In the genomic region with DNA sequence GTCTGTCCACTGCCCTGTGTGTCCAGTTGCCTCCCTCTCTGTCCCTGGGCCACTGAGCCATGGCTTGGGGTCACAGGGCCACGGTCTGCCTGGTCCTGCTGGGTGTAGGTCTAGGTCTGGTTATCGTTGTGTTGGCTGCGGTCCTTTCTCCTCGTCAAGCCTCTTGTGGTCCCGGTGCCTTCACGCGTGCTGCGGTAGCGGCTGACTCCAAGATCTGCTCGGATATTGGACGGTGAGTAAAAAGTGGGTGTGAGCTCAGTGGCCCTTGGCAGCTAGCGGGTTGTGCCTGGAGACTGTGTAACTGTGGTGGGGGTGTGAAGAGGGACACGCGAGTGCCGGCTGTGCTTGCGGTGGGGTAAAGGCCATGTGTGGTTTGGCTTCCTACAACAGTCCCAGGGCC, we compare ENCODE assay signal across 9 mouse cellular contexts. TPM values are rescaled to one million over a fixed set of nuclear protein-coding genes. Genes with fewer than 3 reads are reported as not detected.
A peak's percentile ranks its signal among the peaks of the same experiment; 100 is the strongest.
DNase-seq lines count a peak whose midpoint lies in the region; ATAC-seq and TF ChIP-seq lines count a peak whose summit lies in the region.
"Had no signal": no experiment of that assay in that cellular context is flagged by ENCODE, and none has a peak within 500 bp of the region (broad histone marks: within the 10 kb centered on the region; RNA-seq: fewer than 3 reads in every experiment).

No protein-coding gene starts in this region.

- no peak for DNase-seq in hindbrain, embryonic 11.5 days (ENCODE audit: low spot score)
- no peak for DNase-seq in hindbrain, embryonic 10.5 days (ENCODE audit: low spot score)
- peak; percentile 24 for DNase-seq in induced T-regulatory cell, adult 2 months (ENCODE audit: low read depth)
- DNase-seq in lung, adult 2 months = peak; percentile 26
- DNase-seq in thymus, postnatal 25 days = peak; percentile 42
- DNase-seq in frontal cortex, postnatal 14 days (ENCODE audit: low spot score in 2 of 2) = no peak
- no peak for DNase-seq in cerebellum, postnatal 36 days

- 83% methylated on average over 16 of the region's 16 CpGs for WGBS in hindbrain, embryonic 11.5 days
- WGBS in hindbrain, embryonic 10.5 days = 87% methylated on average over 16 of the region's 16 CpGs
- WGBS in embryonic facial prominence, embryonic 12.5 days = 70% methylated on average over 16 of the region's 16 CpGs
- 40% methylated on average over 16 of the region's 16 CpGs for WGBS in lung, adult 2 months

- no peaks in the 10 kb centered on the region for H3K36me3 ChIP-seq in hindbrain, embryonic 11.5 days (ENCODE audit: control insufficient read depth, insufficient read depth, low read length)
- H3K36me3 ChIP-seq in hindbrain, embryonic 10.5 days = no peaks in the 10 kb centered on the region
- H3K36me3 ChIP-seq in embryonic facial prominence, embryonic 12.5 days = no peaks in the 10 kb centered on the region
- H3K36me3 ChIP-seq: G1E had no signal

- H3K27ac ChIP-seq in hindbrain, embryonic 11.5 days (ENCODE audit: low read depth, low read length) = peak overlapping the region; percentile 3; the same call in 1 of the 2 replicates
- no peak overlapping the region for H3K27ac ChIP-seq in hindbrain, embryonic 10.5 days
- H3K27ac ChIP-seq in embryonic facial prominence, embryonic 12.5 days = peak overlapping the region; percentile 46; the same call in 1 of the 2 replicates

- TF ChIP-seq POLR2A in lung, adult 2 months (IDR thresholded peaks at IDR 0.05; ENCODE audit: borderline replicate concordance, extremely low read depth, low read depth, low read length) = no peak

- no peak overlapping the region for H3K4me3 ChIP-seq in hindbrain, embryonic 11.5 days (ENCODE audit: low read depth, low read length)
- no peak overlapping the region for H3K4me3 ChIP-seq in hindbrain, embryonic 10.5 days
- H3K4me3 ChIP-seq in embryonic facial prominence, embryonic 12.5 days = no peak overlapping the region
- peak overlapping the region; percentile 45 for H3K4me3 ChIP-seq in lung, adult 2 months (replicated peaks; ENCODE audit: extremely low read depth, low read depth, low read length)

- H3K4me1 ChIP-seq in hindbrain, embryonic 11.5 days (replicated peaks; ENCODE audit: control insufficient read depth, insufficient read depth, low read length) = 0 out of 2 replicates have a peak, but pooled peaks cover 2% of the 10 kb centered on the region
- peaks cover 25% of the 10 kb centered on the region for H3K4me1 ChIP-seq in hindbrain, embryonic 10.5 days (replicated peaks)
- H3K4me1 ChIP-seq in embryonic facial prominence, embryonic 12.5 days = peaks cover 8% of the 10 kb centered on the region
- H3K4me1 ChIP-seq in lung, adult 2 months (ENCODE audit: control insufficient read depth, insufficient read depth, low read length) = peaks cover 30% of the 10 kb centered on the region

- H3K4me2 ChIP-seq in hindbrain, embryonic 11.5 days (replicated peaks; ENCODE audit: low read depth, low read length) = no peak overlapping the region
- no peak overlapping the region; the same call in 1 of the 2 replicates for H3K4me2 ChIP-seq in embryonic facial prominence, embryonic 12.5 days (replicated peaks)

- peaks cover 4% of the 10 kb centered on the region for H3K27me3 ChIP-seq in hindbrain, embryonic 11.5 days (ENCODE audit: control insufficient read depth, insufficient read depth, low read length)
- peaks cover 13% of the 10 kb centered on the region for H3K27me3 ChIP-seq in hindbrain, embryonic 10.5 days (ENCODE audit: insufficient read depth, poor library complexity, severe bottlenecking)
- H3K27me3 ChIP-seq in embryonic facial prominence, embryonic 12.5 days = peaks cover 3% of the 10 kb centered on the region

- no peak for TF ChIP-seq CTCF in lung, adult 2 months (IDR thresholded peaks at IDR 0.05; ENCODE audit: insufficient read depth, low read length)

- H3K9ac ChIP-seq in hindbrain, embryonic 11.5 days (ENCODE audit: low read depth, low read length) = no peak overlapping the region
- H3K9ac ChIP-seq in embryonic facial prominence, embryonic 12.5 days = no peak overlapping the region

- H3K9me3 ChIP-seq in hindbrain, embryonic 11.5 days (ENCODE audit: control insufficient read depth, low read length) = no peaks in the 10 kb centered on the region
- H3K9me3 ChIP-seq in hindbrain, embryonic 10.5 days = no peaks in the 10 kb centered on the region
- H3K9me3 ChIP-seq in embryonic facial prominence, embryonic 12.5 days = no peaks in the 10 kb centered on the region
- H3K9me3 ChIP-seq: G1E had no signal

- no peak for ATAC-seq in hindbrain, embryonic 11.5 days (ENCODE audit: low FRiP score)
- ATAC-seq in embryonic facial prominence, embryonic 12.5 days (ENCODE audit: insufficient number of reproducible peaks, insufficient read depth, low FRiP score, low TSS enrichment) = no peak

RNA-seq across cellular contexts. Expression of a gene that starts 0.5 kb away (rescaled TPM):
- polyA plus RNA-seq in hindbrain, embryonic 11.5 days (2014; fragmentation: Nextera tagmentation; extraction: Ambion mirVana) = 0.31 and 0.66 TPM in 2 replicates
- 0.30 and 0.82 TPM in 2 replicates for polyA plus RNA-seq in hindbrain, embryonic 10.5 days (2016; fragmentation: Nextera tagmentation; extraction: Ambion mirVana)
- 0.91 and 1.9 TPM in 2 replicates for polyA plus RNA-seq in embryonic facial prominence, embryonic 12.5 days (2016; fragmentation: Nextera tagmentation; extraction: Ambion mirVana)
- 35.5 and 39.7 TPM in 2 replicates for polyA plus RNA-seq in lung, adult 2 months (2012; rRNA removed)
- polyA plus RNA-seq: G1E had no signal

RNA-seq across cellular contexts. Expression of a gene that starts 28.2 kb away (rescaled TPM):
- polyA plus RNA-seq in hindbrain, embryonic 11.5 days (2014; fragmentation: Nextera tagmentation; extraction: Ambion mirVana) = 1.7 and 2.2 TPM in 2 replicates
- polyA plus RNA-seq in hindbrain, embryonic 10.5 days (2016; fragmentation: Nextera tagmentation; extraction: Ambion mirVana) = 3.3 and 3.4 TPM in 2 replicates
- polyA plus RNA-seq in embryonic facial prominence, embryonic 12.5 days (2016; fragmentation: Nextera tagmentation; extraction: Ambion mirVana) = 0.85 and 1.8 TPM in 2 replicates
- polyA plus RNA-seq in lung, adult 2 months (2012; rRNA removed) = 1.8 and 2.2 TPM in 2 replicates
- polyA plus RNA-seq: G1E had no signal

RNA-seq across cellular contexts. Expression of a gene that starts 29.5 kb away (rescaled TPM):
- 4.8 and 6.2 TPM in 2 replicates for polyA plus RNA-seq in hindbrain, embryonic 11.5 days (2014; fragmentation: Nextera tagmentation; extraction: Ambion mirVana)
- 2.8 and 6.6 TPM in 2 replicates for polyA plus RNA-seq in hindbrain, embryonic 10.5 days (2016; fragmentation: Nextera tagmentation; extraction: Ambion mirVana)
- 2.6 and 2.7 TPM in 2 replicates for polyA plus RNA-seq in embryonic facial prominence, embryonic 12.5 days (2016; fragmentation: Nextera tagmentation; extraction: Ambion mirVana)
- 0.30 and 0.36 TPM in 2 replicates for polyA plus RNA-seq in lung, adult 2 months (2012; rRNA removed)
- polyA plus RNA-seq: G1E had no signal

RNA-seq across cellular contexts. Expression of a gene that starts 54.2 kb away (rescaled TPM):
- polyA plus RNA-seq in hindbrain, embryonic 11.5 days (2014; fragmentation: Nextera tagmentation; extraction: Ambion mirVana) = 2.1 and 2.7 TPM in 2 replicates
- polyA plus RNA-seq in hindbrain, embryonic 10.5 days (2016; fragmentation: Nextera tagmentation; extraction: Ambion mirVana) = 2.0 and 3.0 TPM in 2 replicates
- 1.9 and 2.7 TPM in 2 replicates for polyA plus RNA-seq in embryonic facial prominence, embryonic 12.5 days (2016; fragmentation: Nextera tagmentation; extraction: Ambion mirVana)
- 13.4 and 15.3 TPM in 2 replicates for polyA plus RNA-seq in lung, adult 2 months (2012; rRNA removed)

Comparison
In these comparisons a context has a peak if more than half of its experiments do, and no peak if none do; other contexts are left out.
1. DNase-seq: peak in induced T-regulatory cell, adult 2 months (single experiment), lung, adult 2 months (single experiment) and thymus, postnatal 25 days (single experiment); none in hindbrain, embryonic 11.5 days (single experiment), hindbrain, embryonic 10.5 days (single experiment), frontal cortex, postnatal 14 days (0 of 2) and cerebellum, postnatal 36 days (0 of 2).
2. RNA of a gene that starts 0.5 kb away (polyA plus RNA-seq): 35.5 to 39.7 TPM in lung, adult 2 months; 0.91 to 1.9 TPM in embryonic facial prominence, embryonic 12.5 days, 0.30 to 0.82 TPM in hindbrain, embryonic 10.5 days and 0.31 to 0.66 TPM in hindbrain, embryonic 11.5 days; every median in the first group is over 10 times any median in the second.